Mouse (Mus musculus) stomach, postnatal 0 days (tissue): Measurements from ENCODE around the gene Rexo5.

Experiments
- CTCF ChIP-seq: IDR thresholded peaks from 2 replicates; pipeline ENCODE4 v1.5.1; 2016; ENCODE audit warnings: antibody characterized with exemption, low read depth, mild to moderate bottlenecking, moderate library complexity
- EP300 ChIP-seq: optimal IDR thresholded peaks from 2 replicates; pipeline ENCODE3; 2016; ENCODE audit warnings: antibody characterized with exemption

GRCm38 (mm10) chr7:119762166-119762697, 31.6 kb upstream of the Rexo5 start:
- TF ChIP-seq CTCF: no peak
- TF ChIP-seq EP300: no peak
